Mouse (Mus musculus): Measurements from ENCODE around the gene Pcsk1n.

Gene Pcsk1n

GRCm38 (mm10) chrX:7947108-7947899 lies 27.7 kb downstream of the Pcsk1n start, which contains the start of gene Hdac6:
Hdac6 (minus strand) TSS chrX:7947889.
- CTCF ChIA-PET = no interaction called here

GRCm38 (mm10) chrX:7947900-7948492 lies 28.4 kb downstream of the Pcsk1n start:
- CTCF ChIA-PET = interaction anchor here (0.6 kb wide), 1 partner anchor 184 kb away, joined by 3 read pairs; no protein-coding TSS in a partner anchor

- CTCF ChIA-PET = no interaction called here
Measured at GRCm38 (mm10) chrX:7950091-7950490, 30.5 kb downstream of the Pcsk1n start.

GRCm38 (mm10) chrX:7958868-7959267 lies 39.2 kb downstream of the Pcsk1n start:
- CTCF ChIA-PET = no interaction called here

GRCm38 (mm10) chrX:7963829-7964626 lies 44.4 kb downstream of the Pcsk1n start:
- CTCF ChIA-PET = no interaction called here

GRCm38 (mm10) chrX:7966161-7966560 lies 46.5 kb downstream of the Pcsk1n start:
- CTCF ChIA-PET = no interaction called here

GRCm38 (mm10) chrX:7967596-7968201 lies 48.1 kb downstream of the Pcsk1n start:
- CTCF ChIA-PET = no interaction called here

- CTCF ChIA-PET = no interaction called here
Measured at GRCm38 (mm10) chrX:7968226-7968625, 48.6 kb downstream of the Pcsk1n start.

- CTCF ChIA-PET = no interaction called here
Measured at GRCm38 (mm10) chrX:7968899-7969298, 49.3 kb downstream of the Pcsk1n start.

GRCm38 (mm10) chrX:7971292-7971691 lies 51.7 kb downstream of the Pcsk1n start:
- CTCF ChIA-PET = no interaction called here

Measured in spleen, embryonic (tissue).